Mouse (Mus musculus) midbrain, embryonic 11.5 days (tissue): Measurements from ENCODE around the gene Psmd11. TPM values are rescaled to one million over a fixed set of nuclear protein-coding genes. Genes with fewer than 3 reads are reported as not detected.
A peak's percentile ranks its signal among the peaks of the same experiment; 100 is the strongest.
"Not testable (repeated sequence)": the region's sequence is repeated elsewhere in the genome, so short reads cannot be mapped to it uniquely, and the experiment has no call there.

Source experiments
- ATAC-seq: fragments of 200-750 bp; cut with Nextera tagmentation; 2 replicates; pipeline ENCODE4 v1.8.0; 2017; ENCODE audit warnings: moderate TSS enrichment, moderate library complexity; ENCODE audit not compliant: low FRiP score
- DNase-seq: peaks from one replicate; pipeline ENCODE4 v3.0.0; 2015; ENCODE audit warnings: low spot score; ENCODE audit errors: missing footprints
- H3K27ac ChIP-seq: fragments of 300-500 bp; sonication (generic); 2 replicates; pipeline ENCODE4 v1.5.1; 2014; ENCODE audit warnings: low read depth, low read length
- H3K27me3 ChIP-seq: fragments of 300-500 bp; sonication (generic); 2 replicates; pipeline ENCODE4 v1.6.1; 2014; ENCODE audit warnings: mild to moderate bottlenecking, low read length, moderate library complexity, mixed read lengths; ENCODE audit not compliant: control insufficient read depth, insufficient read depth
- H3K36me3 ChIP-seq: fragments of 300-500 bp; sonication (generic); 2 replicates; pipeline ENCODE4 v1.6.1; 2014; ENCODE audit warnings: mild to moderate bottlenecking, low read length, moderate library complexity, mixed read lengths; ENCODE audit not compliant: control insufficient read depth, insufficient read depth
- H3K4me1 ChIP-seq: fragments of 300-500 bp; sonication (generic); 2 replicates; pipeline ENCODE4 v1.6.1; 2014; ENCODE audit warnings: low read length; ENCODE audit not compliant: control insufficient read depth, insufficient read depth
- H3K4me2 ChIP-seq: fragments of 300-500 bp; sonication (generic); 2 replicates; pipeline ENCODE4 v1.6.1; 2014; ENCODE audit warnings: mild to moderate bottlenecking, moderate library complexity
- H3K4me3 ChIP-seq: fragments of 300-500 bp; sonication (generic); 2 replicates; pipeline ENCODE4 v1.5.1; 2014; ENCODE audit warnings: low read depth, low read length
- H3K9ac ChIP-seq: fragments of 300-500 bp; sonication (generic); 2 replicates; pipeline ENCODE4 v1.6.1; 2014; ENCODE audit warnings: low read length
- H3K9me3 ChIP-seq: fragments of 300-500 bp; sonication (generic); 2 replicates; pipeline ENCODE4 v1.6.1; 2016; ENCODE audit warnings: low read length; ENCODE audit not compliant: control insufficient read depth
- WGBS: fragments of 180-500 bp; shearing (Covaris S2); extraction: QIAGEN DNeasy Blood & Tissue Kit; methylation state at CpG from one replicate; pipeline ENCODE4 v1.1.7; 2014; 5-methylcytosine and 5-hydroxymethylcytosine counted together
- polyA plus RNA-seq: library from polyadenylated mRNA; unstranded; fragments of >200 nt; fragmentation: Nextera tagmentation; extraction: Ambion mirVana; gene quantifications from 2 replicates; pipeline ENCODE4 v1.2.1, GENCODE M21; 2014

Gene Psmd11
- polyA plus RNA-seq, 1 experiment from 2014 or later = 347 TPM

GRCm38 (mm10) chr11:80452242-80452641 lies 23.8 kb downstream of the Psmd11 start:
- Histone ChIP-seq H3K4me3 (no peak overlapping the region), H3K4me2 (no peak overlapping the region), H3K27me3 (no peaks in the 10 kb centered on the region), H3K4me1 (no peaks in the 10 kb centered on the region), H3K27ac (no peak overlapping the region), H3K9me3 (no peaks in the 10 kb centered on the region), H3K9ac (no peak overlapping the region), H3K36me3 (peaks cover 6% of the 10 kb centered on the region; the same call in 1 of the 2 replicates)
- no peak for DNase-seq
- ATAC-seq = no peak
- WGBS = 92% methylated on average over 3 of the region's 3 CpGs

GRCm38 (mm10) chr11:80453198-80453597 lies 24.8 kb downstream of the Psmd11 start:
- H3K36me3 ChIP-seq = peaks cover 5% of the 10 kb centered on the region; the same call in 1 of the 2 replicates
- no peak for ATAC-seq
- no peaks in the 10 kb centered on the region for H3K27me3 ChIP-seq
- H3K4me1 ChIP-seq = no peaks in the 10 kb centered on the region
- H3K27ac ChIP-seq = no peak overlapping the region
- H3K4me3 ChIP-seq = no peak overlapping the region
- no peak overlapping the region for H3K4me2 ChIP-seq
- H3K9ac ChIP-seq = no peak overlapping the region
- no peak for DNase-seq
- H3K9me3 ChIP-seq = no peaks in the 10 kb centered on the region
- 90% methylated on average over 1 of the region's 1 CpGs for WGBS

GRCm38 (mm10) chr11:80463605-80464130 lies 35.3 kb downstream of the Psmd11 start:
- H3K9ac ChIP-seq, H3K27ac ChIP-seq, H3K4me2 ChIP-seq, H3K4me1 ChIP-seq, H3K9me3 ChIP-seq, H3K27me3 ChIP-seq, DNase-seq, ATAC-seq, H3K4me3 ChIP-seq: not testable (repeated sequence)
- WGBS = 91% methylated on average over 4 of the region's 4 CpGs
- peaks cover 41% of the 10 kb centered on the region for H3K36me3 ChIP-seq

- no peaks in the 10 kb centered on the region for H3K9me3 ChIP-seq
- peaks cover 12% of the 10 kb centered on the region for H3K27me3 ChIP-seq
- ATAC-seq (no peak), DNase-seq (peak; percentile 81)
- peaks cover 25% of the 10 kb centered on the region for H3K36me3 ChIP-seq
- H3K9ac ChIP-seq = no peak overlapping the region
- no peak overlapping the region for H3K27ac ChIP-seq
- peaks cover 4% of the 10 kb centered on the region for H3K4me1 ChIP-seq
- no peak overlapping the region for H3K4me3 ChIP-seq
- 83% methylated on average over 16 of the region's 16 CpGs for WGBS
- no peak overlapping the region for H3K4me2 ChIP-seq
Observed at GRCm38 (mm10) chr11:80471836-80472605, 43.6 kb downstream of the Psmd11 start.

DNA sequence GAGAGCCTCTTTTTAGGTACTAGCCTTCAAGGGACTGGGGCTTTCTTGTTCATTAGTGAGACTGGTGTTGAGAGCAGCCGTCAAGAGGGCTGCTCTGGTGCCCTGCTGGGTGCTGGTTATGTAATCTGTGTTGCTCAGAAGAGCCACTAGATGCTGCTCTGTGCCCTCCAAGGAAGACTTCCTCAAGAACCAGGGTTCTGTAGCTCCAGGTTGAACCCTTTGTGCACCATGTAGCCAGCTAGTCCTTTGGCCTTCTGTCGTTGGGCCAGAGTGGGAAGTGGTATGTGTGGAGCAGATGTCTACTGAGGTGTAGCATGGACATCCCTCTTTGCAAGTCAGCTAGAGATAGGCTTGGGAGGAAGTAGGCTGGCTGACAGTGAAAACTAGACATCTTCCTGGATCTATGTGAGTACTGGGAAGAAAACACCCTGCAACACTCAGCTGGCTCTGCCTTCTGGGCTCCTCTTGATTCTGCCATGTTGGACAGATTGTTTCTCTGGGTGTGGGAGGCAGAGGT lies 45.8 kb downstream of the Psmd11 start:
- H3K27me3 ChIP-seq = peaks cover 19% of the 10 kb centered on the region
- no peak overlapping the region for H3K9ac ChIP-seq
- no peak overlapping the region for H3K27ac ChIP-seq
- 68% methylated on average over 2 of the region's 2 CpGs for WGBS
- no peak overlapping the region for H3K4me2 ChIP-seq
- peaks cover 12% of the 10 kb centered on the region for H3K4me1 ChIP-seq
- H3K9me3 ChIP-seq = no peaks in the 10 kb centered on the region
- no peak overlapping the region for H3K4me3 ChIP-seq
- peaks cover 17% of the 10 kb centered on the region for H3K36me3 ChIP-seq
- DNase-seq (no peak), ATAC-seq (no peak)

DNA sequence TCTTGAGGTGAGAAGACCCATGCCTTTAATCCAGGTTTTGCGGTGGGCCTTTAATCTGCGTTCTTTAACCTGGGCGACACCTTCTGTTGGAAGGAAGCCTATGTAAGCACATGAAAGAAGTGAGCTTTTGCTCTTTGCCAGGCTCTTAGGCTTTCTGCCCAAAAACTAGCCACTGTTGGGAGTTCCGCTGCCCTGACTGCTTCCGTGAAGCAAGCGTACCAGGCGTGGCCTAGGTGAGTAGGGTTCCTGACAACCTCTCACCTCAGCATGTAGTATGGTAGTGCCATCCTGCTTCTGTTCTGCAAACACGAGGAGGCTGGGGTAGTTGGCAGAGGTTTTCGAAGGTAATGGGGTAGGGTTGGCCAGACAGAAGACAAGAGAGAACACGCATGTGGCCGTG lies 46.4 kb downstream of the Psmd11 start:
- Histone ChIP-seq H3K4me3 (no peak overlapping the region), H3K4me1 (peaks cover 18% of the 10 kb centered on the region), H3K9ac (no peak overlapping the region), H3K27me3 (peaks cover 19% of the 10 kb centered on the region), H3K9me3 (no peaks in the 10 kb centered on the region), H3K4me2 (no peak overlapping the region), H3K36me3 (peaks cover 16% of the 10 kb centered on the region), H3K27ac (no peak overlapping the region)
- DNase-seq = no peak
- no peak for ATAC-seq
- WGBS = 92% methylated on average over 11 of the region's 11 CpGs

GRCm38 (mm10) chr11:80475544-80475943 lies 47.1 kb downstream of the Psmd11 start:
- Histone ChIP-seq H3K36me3 (peaks cover 9% of the 10 kb centered on the region; the same call in 1 of the 2 replicates), H3K27ac (no peak overlapping the region), H3K9ac (peak overlapping the region; percentile 86; the same call in 1 of the 2 replicates)

GRCm38 (mm10) chr11:80476222-80477189 lies 48.1 kb downstream of the Psmd11 start, which contains the start of gene Cdk5r1:
Gene Cdk5r1 (plus strand): TSS chr11:80477023.
- Histone ChIP-seq H3K4me2 (peak within 1 kb of the TSS; percentile 88), H3K36me3 (peaks cover 6% of the 10 kb centered on the region; the same call in 1 of the 2 replicates)
- peak; percentile 99 for DNase-seq

More at GRCm38 (mm10) chr11:80475544-80475943, 47.1 kb downstream of the Psmd11 start:
- DNase-seq = peak; percentile 90
- H3K27me3 ChIP-seq = peaks cover 19% of the 10 kb centered on the region
- H3K9me3 ChIP-seq = no peaks in the 10 kb centered on the region
- no peak overlapping the region for H3K4me2 ChIP-seq
- H3K4me1 ChIP-seq = peaks cover 20% of the 10 kb centered on the region
- WGBS = 81% methylated on average over 9 of the region's 9 CpGs
- no peak overlapping the region for H3K4me3 ChIP-seq
- no peak for ATAC-seq

More at GRCm38 (mm10) chr11:80476222-80477189, 48.1 kb downstream of the Psmd11 start, which contains the start of gene Cdk5r1:
- WGBS = under 1% methylated on average over 84 of the region's 116 CpGs
- Histone ChIP-seq H3K9me3 (no peaks in the 10 kb centered on the region), H3K27ac (peak within 1 kb of the TSS; percentile 60), H3K9ac (peak within 1 kb of the TSS; percentile 86), H3K4me1 (peaks cover 23% of the 10 kb centered on the region), H3K27me3 (peaks cover 19% of the 10 kb centered on the region), H3K4me3 (peak within 1 kb of the TSS; percentile 54)
- ATAC-seq = peak; percentile 88
